Mouse (Mus musculus): Measurements from ENCODE around the gene Slc2a8. TPM values are rescaled to one million over a fixed set of nuclear protein-coding genes. Genes with fewer than 3 reads are reported as not detected.

Gene Slc2a8
- polyA plus RNA-seq, 1 experiment: 13.5 TPM

GRCm38 (mm10) chr2:32978675-32979074 lies 3.2 kb downstream of the Slc2a8 start:
- TF ChIP-seq POLR2A (IDR thresholded peaks at IDR 0.05; ENCODE audit: insufficient read length, low read depth) (no peak), MYOD1 (IDR thresholded peaks at IDR 0.05; ENCODE audit: control insufficient read depth in 1 of 3, insufficient read length in 2 of 3, low read depth in 2 of 3) (no peak), CEBPB (IDR thresholded peaks at IDR 0.05; ENCODE audit: insufficient read depth, poor library complexity, severe bottlenecking) (no peak), TCF12 (IDR thresholded peaks at IDR 0.05; ENCODE audit: insufficient read depth, poor library complexity, severe bottlenecking) (no peak), USF1 (IDR thresholded peaks at IDR 0.05; ENCODE audit: low read depth) (no peak), MYOG (IDR thresholded peaks at IDR 0.05; ENCODE audit: control insufficient read depth in 1 of 3, insufficient read depth in 1 of 3, insufficient read length in 2 of 3, low read depth in 2 of 3) (no peak), E2F4 (IDR thresholded peaks at IDR 0.05; ENCODE audit: insufficient read depth) (no peak), REST (IDR thresholded peaks at IDR 0.05; ENCODE audit: insufficient read depth, insufficient read length) (no peak), TCF3 (IDR thresholded peaks at IDR 0.05; ENCODE audit: insufficient read length, low read depth) (no peak), POLR2AphosphoS2 (IDR thresholded peaks at IDR 0.05; ENCODE audit: insufficient read length, low read depth) (no peak), SRF (IDR thresholded peaks at IDR 0.05; ENCODE audit: control insufficient read depth, insufficient read length, low read depth) (no peak), MAX (IDR thresholded peaks at IDR 0.05; ENCODE audit: low read depth) (no peak)
- no peak overlapping the region for H3ac ChIP-seq (ENCODE audit: control insufficient read depth, insufficient read length)
- no peak overlapping the region for H3K4me3 ChIP-seq
- H3K36me3 ChIP-seq (ENCODE audit: control insufficient read depth, insufficient read depth): no peaks in the 10 kb centered on the region
- no peaks in the 10 kb centered on the region for H3K79me2 ChIP-seq (ENCODE audit: control insufficient read depth, insufficient read depth)
- no peak overlapping the region for H3K4me2 ChIP-seq (ENCODE audit: low read depth)
- no peaks in the 10 kb centered on the region for H3K27me3 ChIP-seq (ENCODE audit: control insufficient read depth, insufficient read depth, insufficient read length)

DNA sequence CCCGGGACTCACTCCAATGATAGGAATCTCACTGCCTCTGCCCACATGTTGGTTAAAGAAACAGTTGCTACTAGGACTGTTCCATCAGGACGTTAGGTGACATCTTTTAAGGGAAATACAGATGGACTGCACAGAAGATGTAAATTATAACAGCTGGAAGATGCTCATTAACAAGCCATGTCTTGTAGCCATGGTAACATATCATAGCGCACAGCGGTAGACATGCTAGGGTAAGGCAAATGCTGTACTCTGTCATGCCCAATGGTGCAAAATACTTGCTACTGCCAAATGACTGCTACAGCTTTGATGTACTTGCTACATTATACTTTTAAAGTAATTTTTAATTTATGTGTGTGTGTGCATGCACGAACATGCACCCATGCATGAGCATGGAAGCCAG lies 4.8 kb downstream of the Slc2a8 start:
- Histone ChIP-seq H3ac (ENCODE audit: control insufficient read depth, insufficient read length) (no peak overlapping the region), H3K79me2 (ENCODE audit: control insufficient read depth, insufficient read depth) (no peaks in the 10 kb centered on the region), H3K27me3 (ENCODE audit: control insufficient read depth, insufficient read depth, insufficient read length) (no peaks in the 10 kb centered on the region), H3K36me3 (ENCODE audit: control insufficient read depth, insufficient read depth) (no peaks in the 10 kb centered on the region), H3K4me3 (no peak overlapping the region), H3K4me2 (ENCODE audit: low read depth) (no peak overlapping the region)
- no peak for TF ChIP-seq REST (IDR thresholded peaks at IDR 0.05; ENCODE audit: insufficient read depth, insufficient read length)
- TF ChIP-seq MAX (IDR thresholded peaks at IDR 0.05; ENCODE audit: low read depth): no peak
- no peak for TF ChIP-seq USF1 (IDR thresholded peaks at IDR 0.05; ENCODE audit: low read depth)
- TF ChIP-seq TCF12 (IDR thresholded peaks at IDR 0.05; ENCODE audit: insufficient read depth, poor library complexity, severe bottlenecking): no peak
- no peak for TF ChIP-seq TCF3 (IDR thresholded peaks at IDR 0.05; ENCODE audit: insufficient read length, low read depth)
- no peak for TF ChIP-seq SRF (IDR thresholded peaks at IDR 0.05; ENCODE audit: control insufficient read depth, insufficient read length, low read depth)
- no peak for TF ChIP-seq CEBPB (IDR thresholded peaks at IDR 0.05; ENCODE audit: insufficient read depth, poor library complexity, severe bottlenecking)
- no peak for TF ChIP-seq POLR2AphosphoS2 (IDR thresholded peaks at IDR 0.05; ENCODE audit: insufficient read length, low read depth)
- no peak for TF ChIP-seq E2F4 (IDR thresholded peaks at IDR 0.05; ENCODE audit: insufficient read depth)
- TF ChIP-seq MYOG (IDR thresholded peaks at IDR 0.05; ENCODE audit: control insufficient read depth in 1 of 3, insufficient read depth in 1 of 3, insufficient read length in 2 of 3, low read depth in 2 of 3): no peak
- TF ChIP-seq POLR2A (IDR thresholded peaks at IDR 0.05; ENCODE audit: insufficient read length, low read depth): no peak
- TF ChIP-seq MYOD1 (IDR thresholded peaks at IDR 0.05; ENCODE audit: control insufficient read depth in 1 of 3, insufficient read length in 2 of 3, low read depth in 2 of 3): no peak

- Histone ChIP-seq H3K4me2 (ENCODE audit: low read depth) (no peak overlapping the region), H3K79me2 (ENCODE audit: control insufficient read depth, insufficient read depth) (no peaks in the 10 kb centered on the region), H3K27me3 (ENCODE audit: control insufficient read depth, insufficient read depth, insufficient read length) (no peaks in the 10 kb centered on the region), H3K4me3 (no peak overlapping the region), H3K36me3 (ENCODE audit: control insufficient read depth, insufficient read depth) (no peaks in the 10 kb centered on the region), H3ac (ENCODE audit: control insufficient read depth, insufficient read length) (no peak overlapping the region)
- no peak for TF ChIP-seq POLR2AphosphoS2 (IDR thresholded peaks at IDR 0.05; ENCODE audit: insufficient read length, low read depth)
- TF ChIP-seq REST (IDR thresholded peaks at IDR 0.05; ENCODE audit: insufficient read depth, insufficient read length): no peak
- no peak for TF ChIP-seq SRF (IDR thresholded peaks at IDR 0.05; ENCODE audit: control insufficient read depth, insufficient read length, low read depth)
- TF ChIP-seq POLR2A (IDR thresholded peaks at IDR 0.05; ENCODE audit: insufficient read length, low read depth): no peak
- no peak for TF ChIP-seq MYOG (IDR thresholded peaks at IDR 0.05; ENCODE audit: control insufficient read depth in 1 of 3, insufficient read depth in 1 of 3, insufficient read length in 2 of 3, low read depth in 2 of 3)
- TF ChIP-seq MAX (IDR thresholded peaks at IDR 0.05; ENCODE audit: low read depth): no peak
- TF ChIP-seq CEBPB (IDR thresholded peaks at IDR 0.05; ENCODE audit: insufficient read depth, poor library complexity, severe bottlenecking): no peak
- TF ChIP-seq TCF3 (IDR thresholded peaks at IDR 0.05; ENCODE audit: insufficient read length, low read depth): no peak
- no peak for TF ChIP-seq E2F4 (IDR thresholded peaks at IDR 0.05; ENCODE audit: insufficient read depth)
- no peak for TF ChIP-seq MYOD1 (IDR thresholded peaks at IDR 0.05; ENCODE audit: control insufficient read depth in 1 of 3, insufficient read length in 2 of 3, low read depth in 2 of 3)
- no peak for TF ChIP-seq USF1 (IDR thresholded peaks at IDR 0.05; ENCODE audit: low read depth)
- no peak for TF ChIP-seq TCF12 (IDR thresholded peaks at IDR 0.05; ENCODE audit: insufficient read depth, poor library complexity, severe bottlenecking)
These were observed 7.7 kb downstream of the Slc2a8 start for GRCm38 (mm10) chr2:32974216-32974615.

- no peak for TF ChIP-seq SRF (IDR thresholded peaks at IDR 0.05; ENCODE audit: control insufficient read depth, insufficient read length, low read depth)
- no peak for TF ChIP-seq POLR2A (IDR thresholded peaks at IDR 0.05; ENCODE audit: insufficient read length, low read depth)
- no peak for TF ChIP-seq POLR2AphosphoS2 (IDR thresholded peaks at IDR 0.05; ENCODE audit: insufficient read length, low read depth)
- Histone ChIP-seq H3K4me3 (no peak overlapping the region), H3K4me2 (ENCODE audit: low read depth) (no peak overlapping the region), H3K79me2 (ENCODE audit: control insufficient read depth, insufficient read depth) (no peaks in the 10 kb centered on the region), H3K36me3 (ENCODE audit: control insufficient read depth, insufficient read depth) (no peaks in the 10 kb centered on the region), H3ac (ENCODE audit: control insufficient read depth, insufficient read length) (no peak overlapping the region), H3K27me3 (ENCODE audit: control insufficient read depth, insufficient read depth, insufficient read length) (no peaks in the 10 kb centered on the region)
These were observed 10.6 kb downstream of the Slc2a8 start for GRCm38 (mm10) chr2:32971235-32971634.

DNA sequence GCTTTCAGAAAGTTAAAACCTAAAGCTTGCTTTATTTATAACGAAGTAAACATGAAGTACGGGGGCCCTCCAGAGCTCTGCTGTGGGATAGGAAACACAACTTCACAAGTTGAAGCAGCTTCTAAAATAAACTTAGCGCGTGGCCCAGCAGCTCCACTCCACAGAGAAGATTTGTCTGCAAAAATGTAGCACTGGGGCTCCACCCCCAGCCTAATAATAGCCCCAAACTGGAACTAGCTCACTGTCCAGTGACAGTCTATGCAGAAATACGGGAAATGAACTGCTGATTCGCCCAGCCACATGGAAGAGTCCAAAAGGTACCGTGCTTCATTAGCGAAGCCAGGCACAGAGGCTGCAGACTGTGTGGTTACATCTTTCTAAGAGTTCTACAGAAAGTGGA lies 12.6 kb downstream of the Slc2a8 start:
- Histone ChIP-seq H3ac (ENCODE audit: control insufficient read depth, insufficient read length) (no peak overlapping the region), H3K27me3 (ENCODE audit: control insufficient read depth, insufficient read depth, insufficient read length) (no peaks in the 10 kb centered on the region), H3K36me3 (ENCODE audit: control insufficient read depth, insufficient read depth) (peaks cover 6% of the 10 kb centered on the region), H3K4me2 (ENCODE audit: low read depth) (no peak overlapping the region), H3K4me3 (no peak overlapping the region), H3K79me2 (ENCODE audit: control insufficient read depth, insufficient read depth) (peaks cover under 1% of the 10 kb centered on the region)
- TF ChIP-seq MAX (IDR thresholded peaks at IDR 0.05; ENCODE audit: low read depth) (no peak), E2F4 (IDR thresholded peaks at IDR 0.05; ENCODE audit: insufficient read depth) (no peak), TCF12 (IDR thresholded peaks at IDR 0.05; ENCODE audit: insufficient read depth, poor library complexity, severe bottlenecking) (no peak), TCF3 (IDR thresholded peaks at IDR 0.05; ENCODE audit: insufficient read length, low read depth) (no peak), MYOG (IDR thresholded peaks at IDR 0.05; ENCODE audit: control insufficient read depth in 1 of 3, insufficient read depth in 1 of 3, insufficient read length in 2 of 3, low read depth in 2 of 3) (no peak), MYOD1 (IDR thresholded peaks at IDR 0.05; ENCODE audit: control insufficient read depth in 1 of 3, insufficient read length in 2 of 3, low read depth in 2 of 3) (no peak), REST (IDR thresholded peaks at IDR 0.05; ENCODE audit: insufficient read depth, insufficient read length) (no peak), CEBPB (IDR thresholded peaks at IDR 0.05; ENCODE audit: insufficient read depth, poor library complexity, severe bottlenecking) (no peak), POLR2AphosphoS2 (IDR thresholded peaks at IDR 0.05; ENCODE audit: insufficient read length, low read depth) (no peak), SRF (IDR thresholded peaks at IDR 0.05; ENCODE audit: control insufficient read depth, insufficient read length, low read depth) (no peak), USF1 (IDR thresholded peaks at IDR 0.05; ENCODE audit: low read depth) (no peak), POLR2A (IDR thresholded peaks at IDR 0.05; ENCODE audit: insufficient read length, low read depth) (no peak)
